ENCODE assay signal across 19 mouse cellular contexts in the genomic region with DNA sequence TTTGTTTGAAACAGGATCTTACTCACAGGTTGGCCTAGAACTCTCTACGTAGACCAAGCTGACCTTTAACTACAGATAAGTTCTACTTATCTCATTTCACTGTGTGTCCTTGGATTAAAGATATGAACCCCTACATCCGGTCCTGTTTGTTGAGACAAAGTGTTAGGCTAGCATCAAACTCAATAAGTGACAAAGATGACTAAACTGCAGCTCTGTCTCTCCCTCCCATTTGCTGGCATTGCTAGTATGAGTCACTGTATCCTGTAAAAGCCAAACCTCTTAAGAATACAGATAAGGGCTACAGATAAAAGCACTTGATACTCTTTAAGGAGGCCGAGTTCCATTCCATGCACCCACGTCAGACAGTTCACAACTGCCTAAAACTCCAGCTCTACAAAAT.
"Had no signal": no experiment of that assay in that cellular context is flagged by ENCODE, and none has a peak within 500 bp of the region (broad histone marks: within the 10 kb centered on the region; RNA-seq: fewer than 3 reads in every experiment).

No protein-coding gene starts in this region.

- ATAC-seq: intestine, embryonic 16.5 days; midbrain, embryonic 15.5 days had no signal

- H3K9ac ChIP-seq: limb, embryonic 12.5 days; limb, embryonic 15.5 days; midbrain, embryonic 12.5 days; midbrain, embryonic 15.5 days; neural tube, embryonic 12.5 days; neural tube, embryonic 15.5 days had no signal

- H3K4me2 ChIP-seq: limb, embryonic 12.5 days; limb, embryonic 15.5 days; midbrain, embryonic 12.5 days; midbrain, embryonic 15.5 days; neural tube, embryonic 12.5 days; neural tube, embryonic 15.5 days had no signal

- DNase-seq: kidney, adult 18-20 months; kidney, adult 9 months; kidney, postnatal 14 days; kidney, postnatal 4 days; left cerebral cortex, postnatal 4 days; lung, adult 2 months; right cerebral cortex, adult 18-20 months; right cerebral cortex, postnatal 14 days; right cerebral cortex, postnatal 4 days; thymus, postnatal 36 days had no signal

- H3K4me3 ChIP-seq: limb, embryonic 12.5 days; limb, embryonic 15.5 days; midbrain, embryonic 12.5 days; midbrain, embryonic 15.5 days; neural tube, embryonic 12.5 days; neural tube, embryonic 15.5 days had no signal

- H3K4me1 ChIP-seq: limb, embryonic 12.5 days; limb, embryonic 15.5 days; midbrain, embryonic 12.5 days; midbrain, embryonic 15.5 days; neural tube, embryonic 12.5 days; neural tube, embryonic 15.5 days had no signal

- H3K36me3 ChIP-seq: limb, embryonic 12.5 days; limb, embryonic 15.5 days; midbrain, embryonic 12.5 days; midbrain, embryonic 15.5 days; neural tube, embryonic 12.5 days; neural tube, embryonic 15.5 days had no signal

- H3K27me3 ChIP-seq: limb, embryonic 12.5 days; limb, embryonic 15.5 days; midbrain, embryonic 12.5 days; midbrain, embryonic 15.5 days; neural tube, embryonic 12.5 days; neural tube, embryonic 15.5 days had no signal

- H3K9me3 ChIP-seq: limb, embryonic 12.5 days; limb, embryonic 15.5 days; midbrain, embryonic 12.5 days; midbrain, embryonic 15.5 days; neural tube, embryonic 12.5 days; neural tube, embryonic 15.5 days had no signal

- H3K27ac ChIP-seq: limb, embryonic 12.5 days; limb, embryonic 15.5 days; macrophage; midbrain, embryonic 12.5 days; midbrain, embryonic 15.5 days; neural tube, embryonic 12.5 days; neural tube, embryonic 15.5 days; stomach, postnatal 0 days had no signal
